Mouse (Mus musculus): ENCODE measurements around the gene Upf3b. TPM values are rescaled to one million over a fixed set of nuclear protein-coding genes. Genes with fewer than 3 reads are reported as not detected.
"Not testable (repeated sequence)": the region's sequence is repeated elsewhere in the genome, so short reads cannot be mapped to it uniquely, and the experiment has no call there.

Upf3b gene
- 10 to 100 TPM; 12.2 to 15.6 TPM for total RNA-seq (2021)
- long read RNA-seq, experiment 1, transcript Upf3b-201 (10 exons, 2,344 nt), result major isoform, 6 of 7 reads
- long read RNA-seq, experiment 1, partial matches to known transcripts, result 0 of 7 reads
- long read RNA-seq, experiment 1, other reads (novel, unspliced or antisense), result 1 of 7 reads
- long read RNA-seq, experiment 2, partial matches to known transcripts, result 3 of 5 reads
- long read RNA-seq, experiment 2, other reads (novel, unspliced or antisense), result 1 of 5 reads

DNA sequence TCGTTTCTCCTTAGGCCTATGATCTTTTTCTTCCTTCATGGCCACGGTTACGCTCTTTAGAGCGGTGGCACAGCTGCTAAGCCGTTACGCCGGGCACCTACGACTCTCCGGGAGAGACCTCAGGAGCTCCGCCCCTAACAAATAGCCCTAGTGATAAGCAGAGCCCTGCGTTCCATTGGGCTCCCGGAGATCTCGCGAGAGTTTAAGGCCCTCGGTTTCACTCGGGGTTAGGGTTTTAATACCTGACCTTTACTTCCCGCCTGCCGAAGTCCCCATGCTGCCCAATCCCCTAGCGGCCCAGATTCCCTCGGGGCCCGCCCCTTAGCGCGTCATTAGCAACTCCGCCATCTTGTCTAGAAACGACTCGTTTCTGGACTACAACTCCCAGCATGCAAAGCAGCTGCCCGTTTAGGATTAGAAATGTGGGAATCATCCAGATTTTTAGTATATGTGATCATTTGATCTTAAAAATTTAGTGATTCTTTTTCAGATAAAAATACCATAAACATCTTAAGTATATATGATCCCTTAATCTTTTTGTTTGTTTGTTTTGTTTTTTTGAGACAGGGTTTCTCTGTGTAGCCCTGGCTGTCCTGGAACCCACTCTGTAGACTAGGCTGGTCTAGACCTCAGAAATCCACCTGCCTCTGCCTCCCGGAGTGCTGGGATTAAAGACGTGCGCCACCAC lies at the start of gene Upf3b:
TSS of gene Upf3b (minus strand) at position 130 of the 688 bp plus-strand sequence.
- peak; percentile 67 to 77 for DNase-seq (ENCODE audit: low spot score in 2 of 2)

DNA sequence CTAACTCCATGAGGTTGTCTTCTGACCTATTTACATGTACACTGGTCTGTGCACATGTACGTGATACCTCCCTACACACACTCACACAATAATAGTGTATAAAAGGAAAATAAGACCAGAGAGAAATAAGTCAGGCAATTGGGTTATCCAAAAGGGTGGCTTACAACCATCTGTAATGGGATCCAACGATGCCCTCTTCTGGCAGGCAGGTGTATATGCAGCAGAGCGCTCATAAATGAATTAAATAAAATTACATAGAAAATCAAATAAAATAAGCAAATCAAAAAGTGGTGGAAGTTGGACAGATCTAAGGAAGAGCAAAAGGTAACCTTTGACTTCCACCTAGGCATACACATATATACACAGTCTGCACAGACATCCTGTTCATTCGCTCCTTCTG lies 47.7 kb upstream of the Upf3b start:
- DNase-seq (ENCODE audit: low spot score in 2 of 2), result no peak

DNA sequence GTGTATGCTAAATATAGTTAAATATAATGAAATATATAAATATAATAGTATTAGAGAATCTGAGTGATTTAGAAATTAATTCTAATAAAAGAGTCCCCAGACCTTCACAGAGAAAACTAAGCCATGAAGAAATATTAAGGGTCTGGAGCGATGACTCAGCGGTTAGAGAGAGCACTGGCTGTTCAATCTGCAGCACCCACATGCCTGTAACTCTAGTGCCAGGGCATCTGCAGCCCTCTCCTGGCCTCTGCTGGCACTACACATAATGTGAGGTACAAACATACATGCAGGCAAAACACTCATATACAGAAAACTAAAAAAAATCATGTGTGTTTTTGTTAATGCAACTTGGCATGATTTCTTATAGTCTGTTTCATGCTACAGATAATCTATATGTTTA lies 34.8 kb upstream of the Upf3b start:
- DNase-seq (ENCODE audit: low spot score in 2 of 2), result no peak

DNA sequence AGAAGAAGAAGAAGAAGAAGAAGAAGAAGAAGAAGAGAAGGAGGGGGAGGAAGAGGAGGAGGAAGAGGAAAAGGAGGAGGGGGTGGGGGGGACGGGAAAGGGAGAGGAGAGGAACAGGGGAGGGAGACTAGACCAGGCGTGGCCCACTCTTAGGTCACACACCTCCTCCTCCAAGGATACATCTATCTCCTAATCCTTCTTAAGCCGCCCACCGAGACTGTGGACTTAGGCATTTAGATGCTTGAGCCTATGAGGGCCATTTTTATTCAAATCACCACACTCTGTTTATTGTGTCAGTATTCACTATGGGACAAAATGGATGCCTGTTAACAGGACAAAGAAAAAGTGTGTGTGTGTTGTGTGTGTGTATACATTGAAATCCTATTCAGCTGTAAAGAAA lies 34.4 kb upstream of the Upf3b start:
- DNase-seq (ENCODE audit: low spot score in 2 of 2), result not testable (repeated sequence)

DNA sequence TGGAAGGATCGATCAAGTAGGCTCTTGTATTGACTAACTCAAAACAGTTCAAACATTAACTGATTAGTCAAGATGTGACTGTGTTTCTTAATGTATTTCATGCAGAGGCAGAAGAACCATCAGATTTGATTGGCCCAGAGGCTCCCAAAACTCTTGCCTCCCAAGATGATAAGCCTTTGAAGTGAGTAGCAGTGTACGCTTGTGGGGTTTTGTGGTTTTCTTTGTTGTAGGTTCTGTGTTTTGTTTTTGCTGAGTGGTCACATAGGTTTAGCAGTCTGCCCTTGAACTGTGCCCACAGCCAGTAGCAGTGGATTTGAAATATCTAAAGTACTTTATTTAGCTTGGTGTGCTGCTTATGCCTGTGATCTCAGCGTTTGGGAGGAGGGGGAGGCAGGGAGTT lies 31.6 kb upstream of the Upf3b start:
- DNase-seq (ENCODE audit: low spot score in 2 of 2), result no peak

DNA sequence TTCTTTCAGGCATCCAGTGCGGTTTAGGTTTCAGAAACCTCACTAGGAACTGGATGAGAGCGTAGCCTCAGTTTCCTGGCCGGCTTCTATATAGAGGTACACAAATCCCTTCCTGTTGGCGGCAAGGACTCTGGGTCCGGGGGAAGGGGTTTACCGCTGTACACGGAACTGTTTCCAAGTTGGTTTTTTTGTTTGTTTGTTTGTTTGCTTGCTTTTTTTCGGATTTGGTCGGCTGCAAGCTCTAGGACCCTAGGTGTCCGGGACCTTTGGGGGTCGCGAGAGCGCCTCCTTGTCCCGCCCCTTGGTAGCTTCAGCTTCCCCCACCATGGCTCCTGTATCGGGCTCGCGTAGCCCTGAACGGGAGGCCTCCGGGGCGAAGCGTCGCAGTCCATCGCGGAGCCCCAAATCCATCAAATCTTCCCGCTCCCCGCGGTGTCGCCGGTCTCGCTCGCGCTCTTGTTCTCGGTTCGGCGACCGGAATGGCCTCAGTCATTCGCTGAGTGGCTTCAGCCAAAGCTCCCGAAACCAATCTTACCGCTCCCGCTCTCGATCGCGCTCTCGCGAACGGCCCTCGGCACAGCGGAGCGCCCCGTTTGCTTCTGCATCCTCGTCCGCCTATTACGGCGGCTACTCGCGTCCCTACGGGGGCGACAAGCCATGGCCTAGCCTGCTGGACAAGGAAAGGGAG lies 16.7 kb upstream of the Upf3b start, which contains the start of gene Nkap:
TSS of gene Nkap (plus strand) at position 125 of the 688 bp plus-strand sequence.
- DNase-seq (ENCODE audit: low spot score in 2 of 2), result peak; percentile 56 to 65

DNA sequence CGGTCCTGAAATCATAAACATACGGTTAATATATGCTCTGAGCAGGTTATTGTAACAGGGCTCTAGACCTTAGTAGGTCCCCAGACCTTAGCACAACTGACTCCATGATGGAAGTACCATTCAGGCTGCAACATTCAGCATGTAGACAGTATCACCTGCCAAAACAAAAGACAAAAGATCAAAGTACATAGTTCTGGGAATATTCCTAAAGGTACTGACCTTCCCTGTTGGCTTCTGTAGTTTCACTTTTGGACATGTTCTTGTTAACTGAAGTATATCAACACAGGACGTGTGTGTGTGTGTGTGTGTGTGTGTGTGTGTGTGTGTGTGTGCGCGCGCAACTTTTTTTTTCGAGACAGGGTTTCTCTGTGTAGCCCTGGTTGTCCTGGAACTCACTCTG lies 15.4 kb upstream of the Upf3b start:
- no peak for DNase-seq (ENCODE audit: low spot score in 2 of 2)

DNA sequence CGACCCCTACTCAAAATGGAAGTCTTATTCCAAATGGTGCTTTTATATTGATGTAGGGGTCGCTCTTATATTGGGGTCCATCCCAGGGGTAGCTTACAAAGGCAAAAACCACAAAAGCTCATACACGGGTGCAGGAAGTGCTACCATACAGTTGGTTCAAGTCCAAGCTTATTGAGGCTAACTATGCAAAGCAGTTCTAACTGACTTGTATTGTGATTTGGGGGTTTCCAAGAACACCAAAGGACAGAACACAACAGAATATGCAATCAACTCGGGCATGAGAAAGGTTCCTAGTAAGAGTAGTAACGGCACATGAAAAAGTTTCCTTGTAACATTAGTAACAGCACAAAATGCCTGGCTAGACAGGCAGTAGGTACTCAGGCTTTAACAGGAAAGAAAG lies 10.1 kb upstream of the Upf3b start:
- no peak for DNase-seq (ENCODE audit: low spot score in 2 of 2)

DNA sequence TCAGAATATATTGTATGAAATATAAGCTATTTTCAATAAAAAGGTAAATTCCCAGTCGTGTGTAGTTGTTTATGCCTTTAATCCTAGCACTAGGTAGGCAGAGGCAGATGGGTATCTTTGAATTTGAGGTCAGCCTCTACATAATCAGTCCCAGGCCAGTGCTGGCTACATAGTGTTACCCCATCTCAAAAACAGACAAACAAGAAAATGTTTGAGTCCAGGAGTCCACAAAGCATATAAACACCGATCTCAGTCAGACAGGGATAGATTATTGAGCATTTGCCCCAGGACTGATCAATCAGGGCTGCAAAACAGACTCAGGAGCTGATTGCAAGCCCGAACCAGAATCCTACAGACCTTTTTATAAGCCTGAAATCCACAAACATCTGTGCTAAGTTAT lies 9.5 kb upstream of the Upf3b start:
- DNase-seq (ENCODE audit: low spot score in 2 of 2), result no peak

DNA sequence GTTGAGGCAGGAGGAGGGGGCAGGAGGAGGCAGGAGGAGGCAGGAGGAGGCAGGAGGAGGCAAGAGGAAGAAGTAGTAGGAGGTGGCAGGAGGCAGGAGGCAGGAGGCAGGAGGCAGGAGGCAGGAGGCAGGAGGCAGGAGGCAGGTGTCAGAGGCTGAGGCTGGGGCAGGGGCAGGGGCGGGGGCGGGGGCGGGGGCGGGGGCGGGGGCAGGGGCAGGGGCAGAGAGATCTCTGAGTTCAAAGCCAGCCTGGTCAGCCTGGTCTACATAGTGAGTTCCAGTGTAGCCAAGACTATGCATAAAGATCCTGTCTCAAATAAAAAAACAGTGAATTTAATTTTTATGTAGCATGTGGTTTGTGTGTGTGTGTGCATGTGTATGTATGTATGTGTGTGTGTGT lies 7.0 kb upstream of the Upf3b start:
- no peak for DNase-seq (ENCODE audit: low spot score in 2 of 2)

DNA sequence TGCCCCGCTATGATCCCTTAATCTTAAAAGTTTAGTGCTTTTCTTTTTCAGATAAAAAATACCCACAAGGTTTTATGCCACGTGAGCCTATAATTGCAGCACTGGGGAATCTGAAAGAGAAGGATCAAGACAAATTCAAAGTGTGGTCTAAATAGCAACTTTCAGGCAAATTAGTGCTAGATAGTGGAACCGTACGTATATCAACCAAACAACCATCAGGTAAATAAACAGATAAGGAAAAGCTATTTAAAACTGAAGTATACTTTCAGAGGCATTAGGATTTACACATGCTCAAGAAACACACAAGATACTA lies 715 bp upstream of the Upf3b start:
- no peak for DNase-seq (ENCODE audit: low spot score in 2 of 2)

DNA sequence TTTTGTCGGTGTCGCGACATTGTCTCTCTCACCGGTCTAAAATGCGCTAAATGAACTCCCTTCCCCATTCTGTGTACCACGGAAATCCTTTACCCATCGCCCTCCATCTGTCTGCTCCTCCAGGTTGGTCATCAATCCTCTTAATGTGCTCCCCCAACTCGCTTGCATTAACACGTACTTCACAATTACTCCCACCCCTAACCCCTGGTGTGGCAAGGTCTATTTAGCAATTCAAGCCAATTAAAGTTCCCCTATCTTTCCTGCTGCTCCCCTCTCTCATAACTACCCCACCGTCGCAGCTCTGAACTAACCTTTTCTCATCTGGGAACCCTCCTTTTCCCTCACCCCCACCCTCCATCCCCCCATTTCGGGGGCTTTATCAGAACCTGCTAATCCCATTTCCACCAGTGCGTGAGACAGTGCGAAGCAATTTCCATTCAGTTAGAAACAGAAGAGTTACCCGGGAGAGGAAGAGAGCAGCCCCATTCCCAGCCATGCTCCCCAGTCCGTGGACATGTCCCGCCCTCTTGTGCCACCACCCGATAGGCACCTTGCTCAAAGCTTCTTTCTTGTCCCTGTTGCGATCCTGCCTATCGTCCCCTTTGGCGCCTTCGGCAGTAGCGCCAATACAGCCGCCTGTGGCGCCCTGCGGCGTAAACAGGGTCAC lies 463 bp downstream of the Upf3b start:
- DNase-seq (ENCODE audit: low spot score in 2 of 2), result no peak

DNA sequence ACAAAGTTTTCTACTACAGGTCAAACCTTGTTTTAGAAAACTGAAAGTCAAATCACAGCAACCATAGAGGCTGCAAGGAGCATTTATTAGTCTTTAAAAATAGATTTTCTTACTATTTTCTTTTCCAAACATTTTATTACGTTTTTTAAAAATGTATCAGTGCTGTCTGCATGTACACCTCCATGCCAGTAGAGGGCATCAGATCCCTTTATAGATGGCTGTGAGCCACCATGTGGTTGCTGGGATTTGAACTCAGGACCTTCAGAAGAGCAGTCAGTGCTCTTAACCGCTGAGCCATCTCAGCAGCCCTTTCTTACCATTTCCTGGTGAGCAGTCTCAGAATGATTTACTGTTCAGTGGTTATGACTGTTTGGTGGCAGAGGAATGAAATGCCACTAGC lies 6.3 kb downstream of the Upf3b start:
- DNase-seq (ENCODE audit: low spot score in 2 of 2), result no peak

DNA sequence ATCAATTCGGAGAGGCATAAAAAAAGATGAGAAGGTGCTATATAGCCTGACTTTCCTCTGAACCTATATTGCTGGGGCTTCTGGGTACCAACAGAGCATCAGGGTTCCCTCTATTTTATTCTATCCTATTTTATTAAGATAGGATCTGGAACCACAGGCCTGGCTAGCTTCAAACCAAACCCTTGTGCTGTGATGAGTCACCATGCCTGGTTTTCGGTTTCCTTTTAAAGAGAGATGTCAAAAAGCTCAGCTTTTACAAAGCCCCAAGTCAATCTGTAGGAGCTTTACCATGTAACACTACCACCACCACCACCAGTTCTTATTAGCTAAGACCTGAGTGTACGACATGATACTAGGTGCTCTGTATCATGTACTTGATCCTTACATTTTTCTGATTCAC lies 11.4 kb downstream of the Upf3b start:
- no peak for DNase-seq (ENCODE audit: low spot score in 2 of 2)

DNA sequence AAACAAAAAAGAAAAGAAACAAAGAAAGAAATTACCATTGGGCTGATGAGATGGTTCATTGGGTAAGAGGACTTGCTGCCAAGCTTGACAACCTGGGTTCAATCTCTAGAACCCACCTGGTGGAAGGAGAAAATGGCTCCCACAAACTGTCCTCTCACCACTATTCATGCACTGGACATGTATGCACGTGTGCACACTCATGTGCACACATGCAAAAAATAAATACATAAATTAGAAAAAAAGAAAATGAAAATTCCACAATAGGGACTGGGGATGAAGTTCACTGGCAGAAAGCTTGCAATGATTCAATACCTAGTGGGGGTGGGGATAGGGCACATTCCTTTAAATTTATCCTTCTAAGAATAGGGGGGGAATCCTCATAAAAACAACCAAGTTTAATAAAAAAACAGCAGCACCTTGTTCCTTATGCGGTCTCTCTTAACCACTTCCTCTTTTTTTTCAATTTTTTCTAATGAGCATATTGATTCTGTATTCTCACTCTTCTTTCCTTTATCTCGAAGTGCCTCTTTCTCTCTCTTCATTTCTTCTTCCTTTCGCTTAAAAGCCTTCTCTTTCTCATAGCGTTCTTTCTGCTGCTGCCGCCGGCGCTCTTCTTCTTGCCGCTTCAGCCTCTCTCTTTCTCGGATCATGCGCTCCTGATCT lies 14.9 kb downstream of the Upf3b start:
- DNase-seq (ENCODE audit: low spot score in 2 of 2), result no peak

DNA sequence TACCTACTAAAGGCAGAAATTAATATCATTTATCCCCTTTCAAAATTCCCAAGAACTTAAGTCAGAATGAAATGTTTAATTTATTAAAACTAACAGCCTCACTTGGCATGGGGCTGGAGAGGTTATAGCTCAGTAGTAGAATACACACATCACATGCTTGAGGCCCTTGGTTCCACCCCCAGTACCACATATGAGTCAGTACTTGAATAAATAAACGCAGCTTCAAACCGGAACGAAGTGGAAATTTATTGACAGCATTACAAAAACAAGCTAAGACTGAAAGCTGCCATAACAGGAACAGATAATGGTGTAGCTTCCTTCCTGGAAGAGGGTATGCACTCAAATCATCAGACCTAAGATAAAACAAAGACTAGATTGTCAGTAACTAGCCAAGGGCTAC lies 18.7 kb downstream of the Upf3b start:
- no peak for DNase-seq (ENCODE audit: low spot score in 2 of 2)

DNA sequence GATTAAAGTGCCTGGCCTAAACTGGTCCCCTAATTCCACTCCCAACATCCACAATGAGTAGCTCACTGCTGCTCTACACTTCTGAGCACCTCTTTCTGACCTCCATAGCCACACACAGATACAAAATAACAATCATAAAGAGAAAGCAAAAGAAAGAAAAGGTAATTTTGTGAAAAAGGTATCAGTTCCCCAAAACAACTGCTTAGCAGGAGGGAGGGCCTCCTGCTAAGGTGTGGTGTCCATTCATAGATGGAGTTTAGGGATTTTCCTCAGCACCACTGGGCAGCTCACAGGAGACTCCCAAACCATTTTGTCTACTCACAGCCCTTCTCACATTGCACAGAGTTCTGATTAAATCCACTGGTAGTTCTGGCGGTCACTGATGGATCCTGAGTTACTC lies 21.3 kb downstream of the Upf3b start:
- no peak for DNase-seq (ENCODE audit: low spot score in 2 of 2)

DNA sequence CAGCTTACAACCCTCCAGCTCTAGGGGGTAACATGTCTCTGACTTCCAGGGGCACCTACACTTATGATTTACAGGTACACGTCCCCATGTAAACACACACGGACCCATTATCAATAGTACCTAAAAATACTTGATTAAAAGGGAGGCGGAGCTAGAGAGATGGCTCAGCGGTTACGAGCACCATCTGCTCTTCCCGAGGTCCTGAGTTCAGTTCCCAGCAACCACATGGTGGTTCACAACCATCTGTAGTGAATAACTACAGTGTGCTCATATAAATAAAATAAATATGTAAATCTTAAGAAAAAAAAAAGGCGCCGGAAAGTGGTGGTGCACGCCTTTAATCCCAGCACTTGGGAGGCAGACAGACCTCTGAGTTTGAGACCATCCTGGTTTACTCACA lies 24.5 kb downstream of the Upf3b start:
- no peak for DNase-seq (ENCODE audit: low spot score in 2 of 2)

DNA sequence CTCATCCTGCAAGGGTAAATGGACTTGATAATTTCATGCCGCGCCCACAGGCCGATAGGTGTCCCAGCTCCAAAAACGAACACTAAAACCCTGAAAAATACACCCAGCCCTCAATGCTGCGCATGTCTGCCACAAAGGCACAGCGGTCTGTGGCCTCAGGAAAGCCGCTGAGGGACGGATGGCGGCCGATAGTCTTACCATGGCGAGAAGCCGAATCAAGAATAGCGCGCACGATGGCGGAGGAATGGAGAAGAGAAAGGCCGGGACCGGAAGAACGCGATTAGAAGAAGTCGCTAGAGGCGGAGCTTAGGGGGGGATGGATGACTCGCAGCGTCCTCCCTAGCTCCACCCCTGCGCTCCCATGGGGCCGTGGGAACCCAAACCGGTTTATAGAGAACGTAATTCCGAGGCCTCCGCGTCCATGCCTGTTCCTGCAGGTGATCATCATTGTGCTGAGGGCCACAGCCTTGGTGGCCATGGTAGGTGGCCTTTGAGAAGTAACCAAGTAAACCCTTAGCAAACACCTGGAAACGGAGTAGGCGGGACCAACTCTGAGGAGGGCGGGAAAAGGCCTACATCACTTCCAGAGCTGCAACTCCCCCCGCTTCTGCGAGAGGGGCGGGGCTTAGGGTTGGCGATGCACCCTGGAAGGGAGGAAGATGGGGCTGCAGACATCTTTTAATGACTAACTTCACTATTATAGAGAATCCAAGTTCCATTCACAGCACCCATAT lies 25.0 kb downstream of the Upf3b start, which contains the start of gene Rpl39:
TSS of gene Rpl39 (minus strand) at position 476 of the 734 bp plus-strand sequence.
- DNase-seq (ENCODE audit: low spot score in 2 of 2), result peak; percentile 70 to 72

DNA sequence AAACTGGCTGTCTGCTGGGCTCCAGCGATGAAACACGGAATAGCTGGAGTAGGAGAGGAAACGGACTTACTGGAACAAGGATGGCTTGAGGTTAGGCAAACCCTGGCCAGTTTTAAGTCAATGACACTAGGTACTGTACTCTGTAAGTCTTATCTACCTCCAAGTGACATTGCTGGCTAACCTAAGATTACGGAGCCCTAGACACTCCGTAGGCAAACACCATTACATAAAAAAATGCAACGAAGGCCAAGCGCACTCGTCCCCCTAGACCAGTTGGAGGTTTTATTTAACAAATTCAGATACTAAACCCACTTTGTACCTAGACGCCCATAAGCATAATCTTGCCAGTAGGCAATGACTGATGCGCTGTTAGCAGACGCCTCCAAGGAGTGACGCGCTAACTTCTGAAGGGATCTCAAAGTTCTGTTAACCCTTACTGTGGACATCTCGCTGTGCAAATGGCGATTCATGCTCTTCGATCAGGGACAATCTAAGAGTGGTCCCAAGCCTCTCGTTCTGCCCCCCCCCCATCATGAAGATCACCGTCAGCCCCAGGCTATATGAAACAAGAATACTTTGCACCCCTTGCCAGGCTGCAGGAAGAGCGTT lies 25.7 kb downstream of the Upf3b start:
- no peak for DNase-seq (ENCODE audit: low spot score in 2 of 2)

Data from adrenal gland, adult 18-20 months (tissue).